Mouse (Mus musculus) bone marrow macrophage, adult 2 months (primary cell): Measurements from ENCODE around the gene Kpna3.

Experiments used
- CTCF ChIP-seq: IDR thresholded peaks from 2 replicates; pipeline ENCODE4 v1.5.1; 2012; ENCODE audit warnings: low read depth, mild to moderate bottlenecking, low read length, moderate library complexity
- POLR2A ChIP-seq: IDR thresholded peaks from 2 replicates; pipeline ENCODE4 v1.6.1; 2012; ENCODE audit warnings: mild to moderate bottlenecking, low read depth, low read length, borderline replicate concordance

- TF ChIP-seq CTCF (no peak), POLR2A (no peak)
These were observed 1.3 kb downstream of the Kpna3 start for GRCm38 (mm10) chr14:61438171-61438945.
